Mouse (Mus musculus): ENCODE measurements around the gene Cbx1.
"Not testable (repeated sequence)": the region's sequence is repeated elsewhere in the genome, so short reads cannot be mapped to it uniquely, and the experiment has no call there.

Gene Cbx1

GRCm38 (mm10) chr11:96775665-96776064 lies 13.3 kb upstream of the Cbx1 start:
- no peak for DNase-seq

GRCm38 (mm10) chr11:96776068-96776467 lies 12.9 kb upstream of the Cbx1 start:
- DNase-seq = no peak

- DNase-seq = peak; percentile 99
Observed at GRCm38 (mm10) chr11:96776968-96777962, 11.7 kb upstream of the Cbx1 start, which contains the start of gene Snx11. Gene Snx11, minus strand, starts transcription at chr11:96777559.

- DNase-seq = not testable (repeated sequence)
Observed at GRCm38 (mm10) chr11:96778061-96778627, 10.8 kb upstream of the Cbx1 start.

- DNase-seq = no peak
Observed at GRCm38 (mm10) chr11:96780306-96780705, 8.6 kb upstream of the Cbx1 start.

GRCm38 (mm10) chr11:96781425-96781824 lies 7.5 kb upstream of the Cbx1 start:
- DNase-seq = no peak

- not testable (repeated sequence) for DNase-seq
Observed at GRCm38 (mm10) chr11:96784847-96785246, 4.1 kb upstream of the Cbx1 start.

- no peak for DNase-seq
Observed at GRCm38 (mm10) chr11:96786731-96787450, 2.0 kb upstream of the Cbx1 start.

GRCm38 (mm10) chr11:96789990-96790389 lies 1.1 kb downstream of the Cbx1 start:
- DNase-seq = no peak

GRCm38 (mm10) chr11:96790681-96791080 lies 1.8 kb downstream of the Cbx1 start:
- no peak for DNase-seq

- no peak for DNase-seq
Observed at GRCm38 (mm10) chr11:96795491-96795890, 6.6 kb downstream of the Cbx1 start.

GRCm38 (mm10) chr11:96796081-96796480 lies 7.2 kb downstream of the Cbx1 start:
- DNase-seq = no peak

- DNase-seq = no peak
Observed at GRCm38 (mm10) chr11:96796586-96796985, 7.7 kb downstream of the Cbx1 start.

GRCm38 (mm10) chr11:96799511-96799910 lies 10.6 kb downstream of the Cbx1 start:
- DNase-seq = no peak

- DNase-seq = no peak
Observed at GRCm38 (mm10) chr11:96805606-96806005, 16.7 kb downstream of the Cbx1 start.

GRCm38 (mm10) chr11:96808066-96808465 lies 19.1 kb downstream of the Cbx1 start:
- DNase-seq = no peak

GRCm38 (mm10) chr11:96809562-96810235 lies 20.8 kb downstream of the Cbx1 start:
- DNase-seq = no peak

GRCm38 (mm10) chr11:96811188-96811587 lies 22.3 kb downstream of the Cbx1 start:
- DNase-seq = not testable (repeated sequence)

GRCm38 (mm10) chr11:96813455-96813854 lies 24.5 kb downstream of the Cbx1 start:
- DNase-seq = no peak

GRCm38 (mm10) chr11:96813920-96814319 lies 25.0 kb downstream of the Cbx1 start:
- DNase-seq = no peak

GRCm38 (mm10) chr11:96814443-96814842 lies 25.5 kb downstream of the Cbx1 start:
- no peak for DNase-seq

GRCm38 (mm10) chr11:96815895-96816294 lies 27.0 kb downstream of the Cbx1 start:
- DNase-seq = no peak

- no peak for DNase-seq
Observed at GRCm38 (mm10) chr11:96816494-96816893, 27.6 kb downstream of the Cbx1 start.

Data from layer of hippocampus, adult 9-11 months (tissue).